Mouse (Mus musculus) testis, adult 2 months (tissue): ENCODE results near the gene Zbtb4.

ENCODE experiments used
- CTCF ChIP-seq: fragments of 200-500 bp; IDR thresholded peaks from 2 replicates; pipeline ENCODE4 v1.5.1; 2012; ENCODE audit warnings: low read depth, mild to moderate bottlenecking, inconsistent platforms, low read length, moderate library complexity; ENCODE audit not compliant: control insufficient read depth, insufficient read depth, insufficient replicate concordance
- POLR2A ChIP-seq: fragments of 200-500 bp; IDR thresholded peaks from 2 replicates; pipeline ENCODE4 v1.6.1; 2012; ENCODE audit warnings: low read depth, mild to moderate bottlenecking, inconsistent platforms, low read length, moderate library complexity; ENCODE audit not compliant: control insufficient read depth

GRCm38 (mm10) chr11:69718661-69719060, 47.1 kb upstream of the Zbtb4 start:
- no peak for TF ChIP-seq CTCF
- TF ChIP-seq POLR2A = no peak
